8 mouse cellular contexts compared by ENCODE assay signal in the genomic region with DNA sequence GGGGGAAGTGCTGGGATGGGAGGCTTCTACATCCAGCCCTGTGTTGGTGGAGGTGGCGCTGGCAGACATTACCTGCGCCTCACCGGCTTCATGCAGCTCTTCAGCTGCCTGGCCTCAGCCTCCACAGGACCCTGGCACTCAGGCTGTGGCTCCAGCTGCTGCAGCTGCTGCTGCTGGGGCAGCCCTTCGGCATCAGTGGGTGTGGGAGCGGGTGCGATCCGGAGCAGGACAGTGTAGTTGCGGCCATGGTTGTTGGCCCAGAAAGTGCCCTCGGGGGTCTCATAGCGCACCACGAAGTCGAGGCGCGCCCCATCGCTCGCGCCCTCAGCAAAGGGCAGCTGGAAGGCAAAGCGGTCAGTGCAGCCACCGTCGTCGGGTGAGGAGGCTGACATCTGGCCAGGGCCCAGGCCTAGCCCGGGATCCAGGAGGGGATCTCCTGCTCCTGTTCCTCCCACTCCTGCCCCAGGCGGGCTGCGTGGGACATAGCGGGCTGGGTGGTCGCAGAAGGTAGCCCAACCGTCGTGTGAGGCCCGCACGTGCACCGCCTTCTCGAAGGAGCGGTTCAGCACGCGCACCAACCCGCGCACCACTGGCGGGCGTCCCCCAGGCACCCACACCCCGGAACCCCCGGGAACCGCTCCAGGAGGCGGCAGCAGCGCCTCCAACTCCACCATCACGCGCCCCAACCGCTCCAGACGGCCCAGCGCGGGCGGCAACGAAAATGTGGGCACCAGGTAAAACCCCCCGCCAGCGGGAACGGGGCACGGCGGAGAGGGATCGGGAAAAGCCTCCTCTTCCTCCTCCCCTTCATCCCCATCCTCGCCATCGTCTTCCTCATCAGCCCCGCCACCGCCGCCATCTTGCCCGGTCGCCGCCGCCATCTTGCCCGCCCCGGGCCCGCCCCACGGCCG. TPM values are rescaled to one million over a fixed set of nuclear protein-coding genes. Genes with fewer than 3 reads are reported as not detected.
A peak's percentile ranks its signal among the peaks of the same experiment; 100 is the strongest.
DNase-seq lines count a peak whose midpoint lies in the region; ATAC-seq and TF ChIP-seq lines count a peak whose summit lies in the region.

A gene (plus strand): TSS at position 469 of the 911 bp plus-strand sequence.

- peak within 1 kb of the TSS; percentile 68 for H3K4me2 ChIP-seq in intestine, embryonic 15.5 days (replicated peaks)
- peak within 1 kb of the TSS; percentile 82 for H3K4me2 ChIP-seq in liver, embryonic 11.5 days
- peak within 1 kb of the TSS; percentile 65 for H3K4me2 ChIP-seq in neural tube, embryonic 15.5 days

- peak within 1 kb of the TSS; percentile 60 for H3K4me3 ChIP-seq in thymus, adult 2 months (ENCODE audit: control insufficient read depth, insufficient read depth, low read length)
- H3K4me3 ChIP-seq in cortical plate, adult 2 months (ENCODE audit: insufficient read depth, low read length) = peak within 1 kb of the TSS; percentile 55
- H3K4me3 ChIP-seq in intestine, embryonic 15.5 days (replicated peaks) = peak within 1 kb of the TSS; percentile 61
- peak within 1 kb of the TSS; percentile 69 for H3K4me3 ChIP-seq in liver, embryonic 11.5 days (ENCODE audit: low read depth, low read length)
- peak within 1 kb of the TSS; percentile 53 for H3K4me3 ChIP-seq in neural tube, embryonic 15.5 days (replicated peaks)

- TF ChIP-seq CTCF in thymus, adult 2 months (IDR thresholded peaks at IDR 0.05; ENCODE audit: borderline replicate concordance, control insufficient read depth, extremely low read depth, insufficient read depth, low read length, poor library complexity) = no peak
- TF ChIP-seq CTCF in cortical plate, adult 2 months (IDR thresholded peaks at IDR 0.05; ENCODE audit: extremely low read depth, insufficient read depth, low read length) = no peak

- no peaks in the 10 kb centered on the region for H3K36me3 ChIP-seq in thymus, adult 2 months (ENCODE audit: control insufficient read depth, insufficient read depth, low read length)
- H3K36me3 ChIP-seq in intestine, embryonic 15.5 days = no peaks in the 10 kb centered on the region
- H3K36me3 ChIP-seq in liver, embryonic 11.5 days (ENCODE audit: control insufficient read depth, insufficient read depth, low read length) = no peaks in the 10 kb centered on the region
- H3K36me3 ChIP-seq in neural tube, embryonic 15.5 days = no peaks in the 10 kb centered on the region

- peak; percentile 78 for ATAC-seq in intestine, embryonic 15.5 days
- ATAC-seq in liver, embryonic 11.5 days (replicated peaks; ENCODE audit: low FRiP score) = peak; percentile 56; the same call in 1 of the 2 replicates
- ATAC-seq in neural tube, embryonic 15.5 days (ENCODE audit: low FRiP score) = peak; percentile 5; the same call in 1 of the 2 replicates

- H3K27me3 ChIP-seq in thymus, adult 2 months (ENCODE audit: control insufficient read depth, insufficient read depth, low read length) = no peaks in the 10 kb centered on the region
- no peaks in the 10 kb centered on the region for H3K27me3 ChIP-seq in intestine, embryonic 15.5 days (replicated peaks)
- H3K27me3 ChIP-seq in liver, embryonic 11.5 days (replicated peaks; ENCODE audit: control insufficient read depth, insufficient read depth, low read length) = no peaks in the 10 kb centered on the region
- H3K27me3 ChIP-seq in neural tube, embryonic 15.5 days (replicated peaks) = no peaks in the 10 kb centered on the region

- H3K9me3 ChIP-seq in intestine, embryonic 15.5 days = no peaks in the 10 kb centered on the region
- no peaks in the 10 kb centered on the region for H3K9me3 ChIP-seq in liver, embryonic 11.5 days (ENCODE audit: control insufficient read depth, low read length)
- no peaks in the 10 kb centered on the region for H3K9me3 ChIP-seq in neural tube, embryonic 15.5 days (replicated peaks)

- TF ChIP-seq POLR2A in thymus, adult 2 months (IDR thresholded peaks at IDR 0.05; ENCODE audit: control insufficient read depth, extremely low read depth, insufficient read depth, low read length, poor library complexity) = no peak
- no peak for TF ChIP-seq POLR2A in cortical plate, adult 2 months (IDR thresholded peaks at IDR 0.05; ENCODE audit: extremely low read depth, insufficient read depth, low read length)

- WGBS in thymus, adult 2 months = 34% methylated on average over 63 of the region's 72 CpGs
- WGBS in intestine, embryonic 15.5 days = 36% methylated on average over 66 of the region's 72 CpGs
- 29% methylated on average over 54 of the region's 72 CpGs for WGBS in liver, embryonic 11.5 days
- WGBS in neural tube, embryonic 15.5 days = 24% methylated on average over 65 of the region's 72 CpGs

- no peak for DNase-seq in thymus, adult 2 months
- DNase-seq in thymus, postnatal 0 days (ENCODE audit: low spot score) = no peak
- DNase-seq in gastrocnemius, postnatal 14 days = peak; percentile 49
- no peak for DNase-seq in liver, embryonic 11.5 days (ENCODE audit: low spot score)
- peak; percentile 77 for DNase-seq in thymus, postnatal 4 days

- intact Hi-C loops in gastrocnemius, postnatal 14 days (cut with DNase I; ENCODE audit: low total_unique reads) = no loop called here

- peak within 1 kb of the TSS; percentile 85 for H3K27ac ChIP-seq in thymus, adult 2 months (ENCODE audit: control insufficient read depth, insufficient read depth, low read length)
- peak within 1 kb of the TSS; percentile 91 for H3K27ac ChIP-seq in cortical plate, adult 2 months (ENCODE audit: insufficient read depth, low read length)
- H3K27ac ChIP-seq in intestine, embryonic 15.5 days = peak within 1 kb of the TSS; percentile 73
- peak within 1 kb of the TSS; percentile 79 for H3K27ac ChIP-seq in liver, embryonic 11.5 days (ENCODE audit: low read depth, low read length)
- H3K27ac ChIP-seq in neural tube, embryonic 15.5 days (replicated peaks) = peak within 1 kb of the TSS; percentile 94

- H3K4me1 ChIP-seq in thymus, adult 2 months (replicated peaks; ENCODE audit: control insufficient read depth, insufficient read depth, low read length) = peaks cover 34% of the 10 kb centered on the region
- peaks cover 5% of the 10 kb centered on the region; the same call in 1 of the 2 replicates for H3K4me1 ChIP-seq in cortical plate, adult 2 months (ENCODE audit: control insufficient read depth, insufficient read depth, low read length)
- peaks cover 3% of the 10 kb centered on the region; the same call in 1 of the 2 replicates for H3K4me1 ChIP-seq in intestine, embryonic 15.5 days (replicated peaks)
- H3K4me1 ChIP-seq in liver, embryonic 11.5 days (replicated peaks; ENCODE audit: control insufficient read depth, insufficient read depth, low read length) = peaks cover 17% of the 10 kb centered on the region
- H3K4me1 ChIP-seq in neural tube, embryonic 15.5 days = peaks cover 30% of the 10 kb centered on the region

- H3K9ac ChIP-seq in intestine, embryonic 15.5 days = peak within 1 kb of the TSS; percentile 60
- H3K9ac ChIP-seq in liver, embryonic 11.5 days (ENCODE audit: low read depth, low read length) = peak within 1 kb of the TSS; percentile 77
- peak within 1 kb of the TSS; percentile 65 for H3K9ac ChIP-seq in neural tube, embryonic 15.5 days (replicated peaks)

RNA-seq across cellular contexts. Expression of the gene that starts here (rescaled TPM):
- 7.7 and 10.3 TPM in 2 replicates for polyA plus RNA-seq in thymus, adult 2 months (2012; rRNA removed)
- polyA plus RNA-seq in thymus, postnatal 0 days (2015; fragmentation: Nextera tagmentation; extraction: Ambion mirVana) = 0.10 and 0.44 TPM in 2 replicates
- 0.04 TPM in 1 of 2 replicates, not detected in the other for polyA plus RNA-seq in cortical plate, adult 2 months (2012; rRNA removed)
- under 1 TPM in 1 of 2 experiments, not detected in 1; 0.16 TPM for total RNA-seq in gastrocnemius, postnatal 14 days (2021)
- polyA plus RNA-seq in intestine, embryonic 15.5 days (2015; fragmentation: Nextera tagmentation; extraction: Ambion mirVana) = not detected in 2 replicates
- 0.06 TPM in 1 of 2 replicates, not detected in the other for polyA plus RNA-seq in liver, embryonic 11.5 days (2014; fragmentation: Nextera tagmentation; extraction: Ambion mirVana)
- 0.08 and 0.26 TPM in 2 replicates for polyA plus RNA-seq in neural tube, embryonic 15.5 days (2015; fragmentation: Nextera tagmentation; extraction: Ambion mirVana)

Comparison
In these comparisons a context has a peak if more than half of its experiments do, and no peak if none do; other contexts are left out.
1. Peak in DNase-seq in gastrocnemius, postnatal 14 days; RNA of the gene not detected or under 1 TPM.
2. Peak in ATAC-seq, H3K4me3 ChIP-seq, H3K27ac ChIP-seq, H3K9ac ChIP-seq and H3K4me2 ChIP-seq in intestine, embryonic 15.5 days; RNA of the gene not detected or under 1 TPM.
3. Peak in ATAC-seq, H3K4me3 ChIP-seq, H3K27ac ChIP-seq, H3K9ac ChIP-seq and H3K4me2 ChIP-seq in liver, embryonic 11.5 days; RNA of the gene not detected or under 1 TPM.
4. Peak in ATAC-seq, H3K4me3 ChIP-seq, H3K27ac ChIP-seq, H3K9ac ChIP-seq and H3K4me2 ChIP-seq in neural tube, embryonic 15.5 days; RNA of the gene not detected or under 1 TPM.
5. ATAC-seq: peak in every context shown above with its lines; median percentile 78 in intestine, embryonic 15.5 days; 56 in liver, embryonic 11.5 days; 5 in neural tube, embryonic 15.5 days.